Mouse (Mus musculus): ENCODE results near the gene Dennd5a.
"Not testable (repeated sequence)": the region's sequence is repeated elsewhere in the genome, so short reads cannot be mapped to it uniquely, and the experiment has no call there.

The Dennd5a gene

DNA sequence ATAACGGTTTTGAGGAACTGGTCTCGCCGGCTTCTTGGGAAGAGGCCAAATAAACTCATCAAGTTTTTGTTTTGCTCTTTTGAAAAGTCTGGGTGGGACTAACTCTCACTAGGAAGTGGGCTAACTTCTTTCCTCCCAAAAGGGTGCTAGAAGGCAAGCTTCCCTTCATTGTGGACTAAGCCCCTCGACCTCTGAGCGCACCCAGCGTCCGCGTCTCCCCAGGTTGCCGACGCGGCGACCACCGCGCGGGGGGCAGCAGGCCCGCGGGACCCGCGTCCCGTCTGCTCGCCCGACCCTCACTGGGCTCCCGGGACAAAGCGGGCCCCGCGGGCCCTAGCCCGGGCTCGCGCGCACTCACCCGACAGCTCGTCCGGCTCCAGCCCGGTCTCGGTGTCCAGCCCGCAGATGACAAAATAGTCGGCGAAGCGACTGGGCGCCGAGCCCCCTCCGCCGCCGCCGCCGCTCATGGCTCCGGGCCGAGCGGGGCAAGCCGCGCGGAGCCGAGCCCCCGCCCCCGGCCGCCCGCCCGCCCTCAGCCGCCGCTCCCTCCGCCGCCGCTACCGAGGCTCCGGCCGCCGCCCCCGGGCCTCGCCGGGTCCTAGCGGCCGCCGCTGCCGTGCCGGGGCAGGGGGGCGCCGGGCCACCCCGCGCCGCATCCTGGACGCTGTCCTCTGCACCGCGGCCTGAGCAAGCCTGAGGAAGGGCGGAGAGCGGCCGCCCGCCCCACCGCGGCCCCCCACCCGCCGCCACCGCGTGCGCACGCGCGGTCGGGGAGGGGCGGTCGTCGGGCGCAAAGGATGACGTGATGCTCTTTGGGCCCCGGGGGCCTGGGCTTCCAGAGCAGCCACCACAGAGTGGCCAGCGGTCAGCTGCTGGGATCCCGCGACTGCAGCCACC is at the start of gene Dennd5a:
Dennd5a (minus strand) TSS at position 755 of the 897 bp plus-strand sequence.
- peak; percentile 52 to 60 for DNase-seq (ENCODE audit: low spot score in 2 of 2)

DNA sequence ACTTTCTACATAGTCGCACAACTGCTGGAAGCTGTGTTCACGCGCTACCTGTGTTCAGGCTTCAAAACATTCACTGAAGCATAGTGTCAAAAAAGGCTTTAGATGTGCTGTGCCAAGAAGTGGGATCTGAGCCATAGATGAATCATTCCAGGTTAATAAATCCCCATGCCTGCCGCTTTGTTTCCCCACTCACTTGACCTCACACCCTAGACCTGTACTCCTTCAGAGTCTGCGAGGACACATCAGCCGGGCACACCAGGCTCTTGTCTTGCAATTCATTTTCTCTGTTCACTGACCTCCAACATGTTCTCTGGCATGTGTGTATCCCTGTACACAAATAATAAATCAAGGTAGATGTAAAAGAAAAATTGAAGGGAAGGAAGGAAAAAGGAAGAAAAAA is 48.8 kb upstream of the Dennd5a start:
- no peak for DNase-seq (ENCODE audit: low spot score in 2 of 2)

DNA sequence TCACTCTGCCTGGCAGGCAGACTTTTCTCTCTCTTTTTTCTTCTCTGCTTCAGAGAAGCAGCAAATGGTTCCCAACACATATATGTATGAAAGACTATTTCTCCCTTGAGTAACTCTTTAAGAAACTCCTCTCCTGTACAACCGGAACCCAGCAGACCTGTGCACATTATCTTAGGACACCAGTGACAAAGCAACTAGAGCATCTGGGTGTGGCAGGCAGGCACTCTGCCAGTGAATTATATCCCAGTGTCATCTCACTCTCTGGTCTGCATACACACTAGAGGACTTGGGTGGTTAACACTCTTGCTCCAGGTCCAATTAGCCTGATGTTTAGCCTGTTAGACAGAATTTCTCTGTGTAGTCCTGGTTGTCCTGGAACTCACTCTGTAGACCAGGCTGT is 48.2 kb upstream of the Dennd5a start:
- DNase-seq (ENCODE audit: low spot score in 2 of 2), result no peak

DNA sequence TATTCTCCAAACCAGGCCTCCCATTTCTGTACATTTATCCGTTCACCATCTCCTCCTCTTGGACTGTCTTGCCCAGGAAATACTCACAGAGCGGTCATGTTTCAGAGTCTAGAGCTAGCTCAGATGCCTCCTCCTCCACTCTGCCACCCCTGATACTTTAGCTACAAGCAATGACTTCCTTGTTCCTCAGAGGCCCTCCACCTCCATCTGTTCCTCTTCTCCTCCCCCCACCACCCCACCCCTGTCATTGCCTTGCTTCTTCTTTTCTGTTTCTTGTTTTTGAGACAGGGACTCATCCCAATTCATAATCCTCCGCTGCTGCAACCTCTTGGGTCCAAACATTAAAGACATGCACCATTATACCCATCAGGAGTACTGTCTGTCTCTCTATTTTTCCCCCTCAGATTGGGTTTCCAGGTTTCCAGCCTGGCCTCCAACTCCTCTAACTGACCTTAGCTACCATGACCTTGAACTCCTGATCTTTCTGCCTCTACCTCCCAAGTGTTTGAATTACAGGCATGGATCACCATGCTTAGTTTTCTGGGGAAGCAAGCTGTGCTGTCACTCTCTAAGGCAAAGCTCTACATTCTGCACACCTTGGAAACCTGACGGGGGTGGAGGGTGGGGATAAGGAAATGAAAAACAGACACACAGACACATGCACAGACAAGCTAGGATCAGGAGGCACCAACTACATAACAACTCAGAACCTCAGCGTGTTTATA is 46.4 kb upstream of the Dennd5a start:
- no peak for DNase-seq (ENCODE audit: low spot score in 2 of 2)

DNA sequence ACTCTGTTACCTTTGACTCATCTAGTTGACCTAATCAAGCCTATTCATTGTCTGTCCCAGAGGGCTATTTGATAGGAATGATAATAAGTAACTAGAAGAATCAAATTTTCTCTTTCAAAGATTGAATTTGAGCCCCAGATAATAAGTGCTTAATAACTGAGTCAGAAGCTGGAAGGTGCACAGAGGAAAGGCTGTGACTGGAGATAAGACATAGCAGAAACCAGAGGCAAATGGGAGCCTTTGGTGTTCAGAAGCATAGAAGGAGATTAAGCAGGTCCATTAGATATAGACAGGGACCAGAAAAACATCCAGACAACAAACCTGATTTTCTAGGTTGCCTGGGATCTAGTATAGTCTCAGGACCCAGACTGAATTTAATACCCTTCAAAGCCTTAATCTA is 45.7 kb upstream of the Dennd5a start:
- DNase-seq (ENCODE audit: low spot score in 2 of 2), result no peak

DNA sequence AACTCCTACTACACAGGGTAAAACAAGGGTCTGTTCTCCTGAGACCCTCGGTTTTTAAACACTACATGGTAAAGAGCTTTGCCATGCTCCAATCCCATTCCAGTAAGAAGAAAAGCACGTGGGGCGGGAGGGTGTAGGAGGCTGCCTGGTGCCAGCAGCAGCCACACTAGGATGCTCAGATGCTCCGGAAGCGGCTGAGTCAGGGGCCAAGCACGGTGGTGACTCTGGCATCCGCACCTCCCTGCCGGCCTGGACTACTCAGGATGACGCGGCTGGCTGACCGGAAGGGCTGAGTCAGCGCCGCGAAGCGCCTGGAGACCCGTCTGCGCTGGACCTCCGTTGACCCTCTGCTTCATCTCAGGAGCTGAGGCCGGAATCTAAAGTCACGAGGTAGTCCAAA is 42.7 kb upstream of the Dennd5a start:
- peak; percentile 24 to 47 for DNase-seq (ENCODE audit: low spot score in 2 of 2)

DNA sequence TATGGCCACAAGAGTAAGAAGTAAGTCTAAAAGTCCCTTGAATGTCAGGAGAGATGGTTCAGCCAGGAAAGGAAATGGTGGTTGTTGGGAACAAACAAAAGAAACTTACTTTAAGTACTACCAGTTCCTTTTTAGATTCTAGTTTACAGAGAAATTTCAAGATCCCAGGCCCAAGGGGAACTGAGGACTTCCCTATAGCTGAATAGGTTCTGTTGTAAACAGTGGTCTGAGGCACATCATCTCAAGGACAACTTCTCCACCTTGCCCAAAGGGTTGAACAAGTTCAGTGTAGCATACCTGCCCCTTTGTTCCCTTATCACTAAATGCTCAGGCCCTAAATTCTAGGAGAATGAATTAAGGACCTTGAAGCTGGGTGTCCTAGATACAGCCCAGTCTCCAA is 41.8 kb upstream of the Dennd5a start:
- no peak for DNase-seq (ENCODE audit: low spot score in 2 of 2)

DNA sequence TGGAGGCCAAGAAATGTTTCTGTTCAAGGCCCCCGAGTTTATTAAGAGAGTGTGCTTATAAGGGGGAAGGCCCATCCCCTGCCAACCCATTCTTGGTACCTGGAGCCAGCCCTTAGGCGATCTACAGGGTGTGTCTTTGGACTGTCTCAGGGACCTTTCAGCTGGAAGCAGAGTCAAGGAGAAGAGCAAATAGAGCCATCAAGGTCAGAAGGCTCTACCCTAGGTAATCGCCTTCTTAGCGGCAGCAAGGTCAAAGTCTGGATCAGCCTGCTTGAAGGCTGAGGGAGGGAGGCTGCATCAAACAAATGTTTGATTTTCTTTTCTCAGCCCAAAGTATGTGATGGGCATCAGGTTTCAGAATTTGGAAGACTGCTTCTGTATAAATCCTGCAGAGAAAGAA is 38.1 kb upstream of the Dennd5a start:
- DNase-seq (ENCODE audit: low spot score in 2 of 2), result no peak

DNA sequence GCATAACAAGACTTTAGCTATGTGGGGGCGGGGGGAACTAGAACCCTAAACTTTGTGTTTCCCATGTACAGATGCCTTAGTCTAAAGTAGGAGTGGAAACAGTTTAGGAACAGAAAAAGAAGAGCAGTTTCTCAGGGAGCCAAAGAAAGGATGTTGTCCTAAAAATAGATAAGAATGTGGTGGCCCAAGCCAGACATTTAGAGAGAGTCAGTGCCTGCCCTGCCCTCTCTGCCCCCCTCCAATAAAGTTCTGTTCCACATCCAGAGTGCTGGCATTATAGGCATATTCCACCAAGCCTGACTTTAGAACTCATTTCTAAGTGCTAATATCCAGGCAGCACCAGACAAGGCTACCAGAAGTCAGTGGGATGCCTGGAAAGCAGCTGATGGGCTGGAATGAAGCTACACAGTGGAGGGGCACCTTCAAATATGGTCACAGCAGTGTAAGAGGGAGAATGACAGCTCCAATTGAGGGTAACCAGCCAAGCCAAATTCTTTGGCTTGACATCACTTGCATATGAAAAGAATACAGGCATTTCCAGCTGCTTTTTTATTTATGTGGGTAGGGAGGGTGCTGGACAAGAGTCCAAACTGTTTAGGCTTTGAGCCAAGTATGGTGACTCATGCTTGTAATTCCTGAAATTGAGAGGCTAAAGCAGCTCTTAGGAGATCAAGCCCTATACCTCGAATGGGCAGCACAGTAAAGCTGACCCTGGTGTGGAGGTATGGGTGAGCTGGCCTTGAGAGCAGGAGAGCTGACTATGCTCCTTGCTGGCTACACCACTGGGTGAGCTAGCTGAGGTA is 33.1 kb upstream of the Dennd5a start:
- DNase-seq (ENCODE audit: low spot score in 2 of 2), result peak; percentile 41 to 61

DNA sequence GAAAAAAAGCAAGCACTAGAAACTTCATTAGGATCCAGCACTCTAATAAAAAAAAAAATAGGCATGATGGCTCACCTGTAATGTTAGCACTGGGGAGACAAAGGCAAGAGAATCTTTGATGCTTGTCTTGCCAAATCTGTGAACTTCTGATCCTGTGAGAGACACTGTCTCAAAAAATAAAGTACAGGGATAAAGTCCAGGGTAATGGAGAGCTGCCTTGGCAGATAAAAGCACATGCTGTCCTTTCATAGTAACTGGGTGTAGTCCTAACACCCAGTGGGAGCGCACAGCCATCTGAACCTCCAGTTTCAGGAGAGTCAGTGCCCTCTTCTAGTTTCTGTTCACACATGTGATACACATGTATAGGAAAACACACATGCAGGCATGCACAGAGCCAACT is 31.0 kb upstream of the Dennd5a start:
- DNase-seq (ENCODE audit: low spot score in 2 of 2), result no peak

DNA sequence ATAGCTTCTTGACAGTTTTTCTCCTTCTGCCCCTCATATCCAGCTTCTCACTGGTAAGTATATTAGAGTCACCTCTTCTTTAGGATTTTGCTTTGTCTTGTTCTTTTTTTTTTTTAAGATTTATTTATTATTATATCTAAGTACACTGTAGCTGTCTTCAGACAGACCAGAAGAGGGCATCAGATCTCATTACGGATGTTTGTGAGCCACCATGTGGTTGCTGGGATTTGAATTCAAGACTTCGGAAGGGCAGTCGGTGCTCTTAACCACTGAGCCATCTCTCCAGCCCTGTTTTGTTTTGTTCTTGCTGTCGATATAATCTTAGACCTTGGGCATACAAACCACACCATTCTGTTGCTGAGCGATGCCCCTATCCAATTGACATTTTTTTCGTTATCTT is 26.5 kb upstream of the Dennd5a start, which contains the start of gene Tmem41b:
Tmem41b (minus strand) TSS at position 155 of the 400 bp plus-strand sequence.
- DNase-seq (ENCODE audit: low spot score in 2 of 2), result not testable (repeated sequence)

DNA sequence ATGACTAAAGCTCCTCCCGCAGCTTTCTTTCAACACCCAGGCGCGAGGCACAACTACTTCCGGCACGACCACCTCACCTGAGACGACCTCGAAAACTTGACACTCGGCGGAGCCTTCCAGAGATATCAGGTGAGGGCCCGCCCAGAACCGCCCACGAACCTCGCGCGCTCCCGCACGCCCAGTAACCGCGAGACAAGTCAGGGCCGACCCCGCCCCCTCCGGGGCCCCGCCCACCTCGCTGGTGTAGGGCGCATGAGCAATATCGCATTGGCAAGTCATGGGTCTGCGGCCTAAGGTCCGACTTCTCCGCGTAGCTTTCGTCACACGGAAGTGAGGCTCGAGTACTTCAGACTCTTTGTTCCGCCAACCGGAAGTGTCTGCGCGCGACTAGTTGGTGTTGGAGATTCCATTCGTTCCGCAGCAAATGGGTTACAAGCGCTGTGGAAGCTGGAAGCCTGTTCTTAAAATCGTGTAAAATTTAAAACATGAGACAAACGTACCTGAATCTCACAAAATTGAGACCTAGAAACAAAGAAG is 25.9 kb upstream of the Dennd5a start:
- DNase-seq (ENCODE audit: low spot score in 2 of 2), result peak; percentile 99

DNA sequence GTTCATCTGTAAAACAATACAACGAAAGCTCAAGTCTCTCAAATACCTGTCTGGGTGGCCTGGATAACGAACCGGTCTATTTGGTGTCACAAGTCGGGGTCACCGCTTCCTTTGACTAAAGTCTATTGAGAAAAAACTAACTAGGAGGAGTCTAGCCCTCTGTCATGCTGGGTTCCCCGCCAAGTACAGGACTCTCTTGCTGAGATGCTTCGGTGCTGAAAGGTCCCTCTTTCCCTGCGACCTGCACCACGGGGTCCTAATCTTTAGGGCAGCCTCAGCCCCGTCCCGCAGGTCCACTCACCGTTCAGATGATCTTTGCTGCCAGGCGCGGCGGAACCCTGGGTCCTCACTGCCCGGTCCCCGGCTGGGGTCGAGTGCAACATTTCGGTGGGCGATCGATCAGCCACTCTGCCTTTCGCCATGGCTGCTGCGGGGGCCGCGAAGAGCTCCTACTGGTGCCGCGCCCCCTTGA is 25.4 kb upstream of the Dennd5a start:
- peak in 1 of 2 experiments; percentile 12 for DNase-seq (ENCODE audit: low spot score in 2 of 2)

DNA sequence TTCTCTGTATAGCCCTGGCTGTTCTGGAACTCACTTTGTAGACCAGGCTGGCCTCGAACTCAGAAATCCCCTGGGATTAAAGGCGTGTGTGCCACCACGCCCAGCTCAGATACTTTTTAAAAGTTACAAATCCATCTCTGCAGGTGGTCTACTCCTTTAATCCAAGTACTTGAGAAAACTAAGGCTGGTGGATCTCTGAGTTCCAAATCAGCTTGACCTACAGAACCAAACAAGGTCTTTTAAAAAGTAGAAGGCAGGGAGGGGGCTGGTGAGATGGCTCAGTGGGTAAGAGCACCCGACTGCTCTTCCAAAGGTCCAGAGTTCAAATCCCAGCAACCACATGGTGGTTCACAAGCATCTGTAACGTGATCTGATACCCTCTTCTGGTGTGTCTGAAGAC is 24.3 kb upstream of the Dennd5a start:
- not testable (repeated sequence) for DNase-seq (ENCODE audit: low spot score in 2 of 2)

DNA sequence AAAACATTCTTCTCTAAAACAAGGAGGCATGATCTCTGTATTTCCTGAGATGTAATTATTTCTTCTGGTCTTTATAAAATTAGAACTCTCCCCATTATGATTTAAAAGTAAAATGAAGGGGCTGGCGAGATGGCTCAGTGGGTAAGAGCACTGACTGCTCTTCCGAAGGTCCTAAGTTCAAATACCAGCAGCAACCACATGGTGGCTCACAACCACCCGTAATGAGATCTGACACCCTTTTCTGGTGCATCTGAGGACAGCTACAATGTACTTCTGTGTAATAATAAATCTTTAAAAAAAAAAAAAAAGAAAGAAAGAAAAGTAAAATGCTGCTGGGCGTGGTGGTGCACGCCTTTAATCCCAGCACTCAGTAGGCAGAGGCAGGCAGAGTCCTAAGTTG is 16.9 kb upstream of the Dennd5a start:
- DNase-seq (ENCODE audit: low spot score in 2 of 2), result not testable (repeated sequence)

DNA sequence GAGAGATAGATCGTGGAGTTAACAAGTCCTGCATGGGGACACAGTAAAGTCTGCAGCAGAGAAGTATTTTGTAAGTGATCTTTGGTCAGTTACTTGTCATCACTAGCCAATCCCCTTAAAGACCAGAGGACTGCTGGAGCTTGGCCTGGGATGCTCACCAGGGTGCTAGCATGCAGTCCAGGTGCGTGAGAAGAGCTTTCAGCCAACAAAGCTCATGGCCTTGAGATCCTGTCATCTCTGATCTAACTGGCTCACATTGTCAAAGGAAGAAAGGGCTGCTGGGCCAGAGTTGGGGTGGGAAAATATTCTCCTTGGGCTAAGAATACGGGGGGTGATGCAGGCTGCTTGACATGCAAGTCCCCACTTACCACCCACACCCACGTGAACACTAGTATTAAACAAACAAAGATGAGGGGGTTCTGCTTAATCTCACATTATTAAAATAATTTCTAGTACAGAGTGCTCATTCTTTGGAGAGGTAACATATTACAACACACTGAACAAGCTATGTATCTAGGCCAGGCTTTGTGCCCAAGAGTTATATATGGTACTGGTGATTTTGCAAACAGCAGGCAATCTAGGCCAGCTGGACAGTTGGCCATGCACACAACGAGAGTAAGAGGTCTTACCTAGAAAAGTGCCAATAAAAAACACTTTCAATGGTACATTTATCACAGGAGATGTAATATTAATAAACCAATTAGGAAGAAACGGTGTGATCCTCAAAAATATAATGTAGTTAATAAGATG is 15.9 kb upstream of the Dennd5a start:
- no peak for DNase-seq (ENCODE audit: low spot score in 2 of 2)

DNA sequence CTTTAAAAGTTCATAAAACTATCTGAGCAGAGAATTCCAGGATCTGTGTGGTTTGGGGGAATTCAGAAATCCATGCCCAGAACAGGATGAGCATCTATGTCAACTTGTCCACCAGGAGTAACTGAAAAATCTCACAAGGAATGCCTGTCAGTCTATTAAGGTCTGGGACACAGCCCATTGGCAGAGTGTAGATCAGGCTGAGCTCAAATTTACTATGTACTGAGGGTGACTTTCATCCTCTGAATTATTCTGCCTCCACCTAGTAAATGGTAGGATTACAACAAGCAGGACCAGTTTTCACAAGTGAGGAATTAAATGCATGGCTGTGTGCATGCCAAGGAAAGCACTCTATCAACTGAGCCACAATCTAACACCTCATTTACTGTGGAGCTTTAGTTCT is 9.3 kb upstream of the Dennd5a start:
- DNase-seq (ENCODE audit: low spot score in 2 of 2), result no peak

DNA sequence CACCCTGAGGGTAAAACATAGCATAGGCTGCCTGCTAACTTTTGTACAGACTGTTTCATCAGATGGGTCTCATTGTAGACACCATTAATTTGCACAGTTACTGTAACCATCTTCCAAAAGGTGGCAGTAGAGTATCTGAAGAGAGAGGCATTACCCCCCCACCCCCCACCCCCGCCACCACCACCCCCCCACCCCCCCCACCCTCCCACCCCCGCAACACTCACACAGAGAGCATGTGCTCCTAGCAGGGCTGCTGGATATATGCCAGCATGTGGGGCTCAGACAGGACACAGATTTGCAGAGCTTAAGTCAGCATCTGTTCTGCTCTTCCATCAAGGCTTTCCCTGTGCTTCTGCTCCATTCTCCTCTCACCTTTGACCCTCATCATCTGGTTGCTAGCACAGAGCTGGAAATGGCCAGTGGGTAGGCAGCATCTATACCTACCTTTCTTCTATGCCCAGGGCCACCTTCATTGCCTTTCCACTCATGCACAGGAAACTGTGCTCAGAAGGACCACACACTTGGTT is 8.7 kb upstream of the Dennd5a start:
- no peak for DNase-seq (ENCODE audit: low spot score in 2 of 2)

DNA sequence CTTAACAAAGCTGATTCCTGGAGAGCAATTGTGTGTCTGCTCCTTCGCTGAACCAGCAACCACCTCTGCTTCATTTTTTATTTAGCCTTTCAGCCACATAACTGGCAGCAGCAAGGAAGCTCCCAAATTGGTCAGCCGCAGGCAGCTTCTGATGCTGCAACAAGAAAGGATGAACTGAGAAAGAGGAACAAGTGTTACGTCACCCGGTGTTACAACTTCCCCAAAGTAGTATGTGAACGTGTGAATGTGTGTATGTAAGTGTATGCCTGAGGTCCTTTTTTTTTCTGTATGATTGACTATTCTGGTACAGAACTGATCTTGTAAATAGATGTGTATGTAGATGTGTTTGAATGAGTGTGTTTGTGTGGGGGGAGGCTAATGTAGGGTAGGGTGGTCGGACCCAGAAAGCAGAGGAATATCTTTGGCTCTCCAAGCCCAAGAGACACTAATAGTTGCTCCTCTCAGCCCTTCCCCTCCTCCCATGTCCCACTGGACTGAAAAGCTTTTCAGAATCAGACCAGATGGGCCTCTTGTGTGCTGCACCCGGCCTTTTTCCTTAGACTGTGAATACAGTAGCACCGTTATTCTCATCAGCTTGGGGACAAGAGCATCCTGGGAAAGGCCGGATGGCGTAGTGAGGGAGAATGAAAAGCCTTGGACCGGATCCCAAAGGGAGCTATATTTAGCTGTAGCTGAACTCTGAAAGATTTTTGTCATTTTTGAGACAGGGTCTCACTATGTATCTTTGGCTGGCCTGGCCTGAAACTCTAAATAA is 7.7 kb upstream of the Dennd5a start:
- no peak for DNase-seq (ENCODE audit: low spot score in 2 of 2)

DNA sequence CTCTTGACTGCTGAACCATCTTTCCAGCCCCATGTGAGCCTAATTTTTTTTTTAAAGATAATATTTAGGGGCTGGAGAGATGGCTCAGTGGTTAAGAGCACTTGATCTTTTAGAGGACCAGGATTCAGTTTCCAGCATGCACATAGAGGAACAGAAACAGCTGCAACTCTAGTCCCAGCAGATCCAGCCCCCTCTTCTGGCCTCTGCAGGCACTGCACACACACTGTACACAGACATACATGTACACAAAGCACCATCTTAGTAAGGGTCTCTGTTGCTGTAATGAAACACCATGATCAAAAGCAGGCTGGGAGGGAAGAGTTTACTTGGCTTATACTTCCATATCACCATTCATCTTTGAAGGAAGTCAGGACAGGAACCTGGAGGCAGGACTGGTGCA is 5.4 kb upstream of the Dennd5a start:
- no peak for DNase-seq (ENCODE audit: low spot score in 2 of 2)
